Mouse (Mus musculus) forebrain, embryonic 11.5 days (tissue): ENCODE measurements around the gene Sf3b3. TPM values are rescaled to one million over a fixed set of nuclear protein-coding genes. Genes with fewer than 3 reads are reported as not detected.

Experiments used
- ATAC-seq: fragments of 200-750 bp; cut with Nextera tagmentation; replicated peaks from 2 replicates; pipeline ENCODE4 v1.8.0; 2017; ENCODE audit warnings: moderate TSS enrichment; ENCODE audit not compliant: low FRiP score
- DNase-seq: peaks from one replicate; pipeline ENCODE4 v3.0.0-alpha.2; 2017; ENCODE audit warnings: low spot score
- H3K27ac ChIP-seq: fragments of 300-500 bp; sonication (generic); 2 replicates; pipeline ENCODE4 v1.5.1; 2014; ENCODE audit warnings: low read depth, low read length
- H3K27me3 ChIP-seq: fragments of 300-500 bp; sonication (generic); 2 replicates; pipeline ENCODE4 v1.6.1; 2014; ENCODE audit warnings: mild to moderate bottlenecking, low read length, mixed read lengths; ENCODE audit not compliant: control insufficient read depth, insufficient read depth
- H3K36me3 ChIP-seq: fragments of 300-500 bp; sonication (generic); 2 replicates; pipeline ENCODE4 v1.6.1; 2014; ENCODE audit warnings: mild to moderate bottlenecking, low read length, moderate library complexity, mixed read lengths; ENCODE audit not compliant: control insufficient read depth, insufficient read depth
- H3K4me1 ChIP-seq: fragments of 300-500 bp; sonication (generic); replicated peaks from 2 replicates; pipeline ENCODE4 v1.6.1; 2014; ENCODE audit warnings: low read length, mixed read lengths; ENCODE audit not compliant: control insufficient read depth, insufficient read depth
- H3K4me2 ChIP-seq: fragments of 300-500 bp; sonication (generic); 2 replicates; pipeline ENCODE4 v1.6.1; 2014; ENCODE audit warnings: low read depth, mild to moderate bottlenecking, low read length, moderate library complexity, mixed read lengths; ENCODE audit not compliant: severe bottlenecking
- H3K4me3 ChIP-seq: fragments of 300-500 bp; sonication (generic); 2 replicates; pipeline ENCODE4 v1.5.1; 2014; ENCODE audit warnings: low read depth, low read length
- H3K9ac ChIP-seq: fragments of 300-500 bp; sonication (generic); 2 replicates; pipeline ENCODE4 v1.6.1; 2014; ENCODE audit warnings: low read length
- H3K9me3 ChIP-seq: fragments of 300-500 bp; sonication (generic); 2 replicates; pipeline ENCODE4 v1.6.1; 2016; ENCODE audit warnings: low read length, mixed read lengths; ENCODE audit not compliant: control insufficient read depth
- WGBS: fragments of 180-500 bp; shearing (Covaris S2); extraction: QIAGEN DNeasy Blood & Tissue Kit; methylation state at CpG from one replicate; pipeline ENCODE4 v1.1.7; 2014; 5-methylcytosine and 5-hydroxymethylcytosine counted together
- polyA plus RNA-seq: library from polyadenylated mRNA; unstranded; fragments of >200 nt; fragmentation: Nextera tagmentation; extraction: Ambion mirVana; gene quantifications from 2 replicates; pipeline ENCODE4 v1.2.1, GENCODE M21; 2014

The Sf3b3 gene
- polyA plus RNA-seq, 1 experiment from 2014 or later: 231 TPM

- Histone ChIP-seq H3K36me3 (peaks cover 10% of the 10 kb centered on the region; the same call in 1 of the 2 replicates), H3K27me3 (no peaks in the 10 kb centered on the region), H3K4me1 (no peaks in the 10 kb centered on the region), H3K9ac (no peak overlapping the region), H3K4me2 (no peak overlapping the region), H3K27ac (no peak overlapping the region), H3K4me3 (no peak overlapping the region), H3K9me3 (no peaks in the 10 kb centered on the region)
- DNase-seq (no peak), ATAC-seq (no peak)
- 85% methylated on average over 1 of the region's 1 CpGs for whole genome bisulfite sequencing
Measured at GRCm38 (mm10) chr8:110806146-110806545, 40.4 kb downstream of the Sf3b3 start.

DNA sequence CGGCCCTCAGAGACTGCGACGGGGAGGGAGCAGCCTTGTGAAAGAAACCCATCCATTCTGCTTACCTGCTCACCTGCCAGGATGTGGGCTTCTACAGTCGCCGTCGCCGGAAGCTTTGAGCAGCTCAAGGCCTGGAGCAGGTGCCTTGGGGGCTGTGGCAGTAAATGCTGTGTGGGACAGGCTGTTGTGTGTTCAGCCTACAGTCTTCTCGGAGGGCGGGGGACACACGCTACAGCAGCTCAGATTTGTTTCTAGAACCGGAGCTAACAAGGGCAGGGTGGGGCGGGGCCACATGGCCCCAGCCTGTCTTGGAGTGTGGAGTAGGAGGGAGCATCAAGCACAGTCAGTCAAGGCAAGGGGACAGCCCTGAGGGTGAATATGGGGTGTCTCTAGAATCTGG, 40.9 kb downstream of the Sf3b3 start, which contains the start of gene Il34:
Gene Il34 (minus strand): TSS at position 256 of the 400 bp plus-strand sequence.
- H3K4me1 ChIP-seq: no peaks in the 10 kb centered on the region
- DNase-seq (no peak), ATAC-seq (no peak)
- no peak within 1 kb of the TSS for H3K27ac ChIP-seq
- peaks cover 9% of the 10 kb centered on the region; the same call in 1 of the 2 replicates for H3K36me3 ChIP-seq
- H3K4me3 ChIP-seq: no peak within 1 kb of the TSS
- no peaks in the 10 kb centered on the region for H3K27me3 ChIP-seq
- no peak within 1 kb of the TSS for H3K9ac ChIP-seq
- no peak within 1 kb of the TSS for H3K4me2 ChIP-seq
- WGBS: 48% methylated on average over 12 of the region's 12 CpGs
- no peaks in the 10 kb centered on the region for H3K9me3 ChIP-seq

- Histone ChIP-seq H3K9me3 (no peaks in the 10 kb centered on the region), H3K4me3 (no peak overlapping the region), H3K27me3 (no peaks in the 10 kb centered on the region), H3K36me3 (peaks cover 8% of the 10 kb centered on the region; the same call in 1 of the 2 replicates), H3K27ac (no peak overlapping the region), H3K4me1 (no peaks in the 10 kb centered on the region), H3K4me2 (no peak overlapping the region), H3K9ac (no peak overlapping the region)
- WGBS: 82% methylated on average over 3 of the region's 3 CpGs
- ATAC-seq (no peak), DNase-seq (no peak)
Measured at GRCm38 (mm10) chr8:110804825-110805514, 41.6 kb downstream of the Sf3b3 start.

GRCm38 (mm10) chr8:110803856-110804255, 42.7 kb downstream of the Sf3b3 start:
- Histone ChIP-seq H3K4me1 (no peaks in the 10 kb centered on the region), H3K4me3 (no peak overlapping the region), H3K27ac (no peak overlapping the region), H3K36me3 (no peaks in the 10 kb centered on the region; the same call in 1 of the 2 replicates), H3K9ac (no peak overlapping the region), H3K9me3 (no peaks in the 10 kb centered on the region), H3K4me2 (no peak overlapping the region), H3K27me3 (no peaks in the 10 kb centered on the region)
- DNase-seq: no peak
- ATAC-seq: no peak
- 94% methylated on average over 9 of the region's 9 CpGs for WGBS

DNA sequence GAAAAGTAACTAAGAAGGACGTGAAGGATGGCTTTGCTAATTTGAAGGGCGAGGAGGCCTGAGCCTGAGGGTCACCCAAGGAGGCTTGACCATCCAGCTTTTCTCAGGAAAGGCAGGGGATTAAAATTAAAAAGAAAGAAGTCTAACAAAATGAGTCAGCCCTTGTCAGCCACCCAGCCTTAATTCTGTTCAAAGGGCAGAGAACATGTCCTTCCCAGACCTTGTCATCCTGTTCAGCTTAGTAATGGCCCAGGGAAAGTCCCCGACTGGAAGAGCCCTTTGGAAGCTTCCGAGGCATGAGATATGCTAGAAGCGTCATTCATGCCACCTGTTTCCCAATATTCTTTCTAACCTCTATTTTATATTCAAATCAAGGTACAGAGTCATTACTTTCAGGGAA, 43.6 kb downstream of the Sf3b3 start:
- no peak overlapping the region for H3K27ac ChIP-seq
- H3K4me3 ChIP-seq: no peak overlapping the region
- ATAC-seq (no peak), DNase-seq (no peak)
- no peaks in the 10 kb centered on the region for H3K27me3 ChIP-seq
- H3K9me3 ChIP-seq: no peaks in the 10 kb centered on the region
- no peaks in the 10 kb centered on the region for H3K36me3 ChIP-seq
- no peak overlapping the region for H3K9ac ChIP-seq
- 85% methylated on average over 5 of the region's 5 CpGs for WGBS
- no peaks in the 10 kb centered on the region for H3K4me1 ChIP-seq
- no peak overlapping the region for H3K4me2 ChIP-seq

GRCm38 (mm10) chr8:110797086-110797485, 49.5 kb downstream of the Sf3b3 start:
- H3K4me3 ChIP-seq: no peak overlapping the region
- H3K9me3 ChIP-seq: no peaks in the 10 kb centered on the region
- no peak overlapping the region for H3K4me2 ChIP-seq
- WGBS: 96% methylated on average over 8 of the region's 8 CpGs
- H3K9ac ChIP-seq: no peak overlapping the region
- H3K36me3 ChIP-seq: no peaks in the 10 kb centered on the region
- no peak for DNase-seq
- no peaks in the 10 kb centered on the region for H3K27me3 ChIP-seq
- no peaks in the 10 kb centered on the region for H3K4me1 ChIP-seq
- no peak for ATAC-seq
- H3K27ac ChIP-seq: no peak overlapping the region

DNA sequence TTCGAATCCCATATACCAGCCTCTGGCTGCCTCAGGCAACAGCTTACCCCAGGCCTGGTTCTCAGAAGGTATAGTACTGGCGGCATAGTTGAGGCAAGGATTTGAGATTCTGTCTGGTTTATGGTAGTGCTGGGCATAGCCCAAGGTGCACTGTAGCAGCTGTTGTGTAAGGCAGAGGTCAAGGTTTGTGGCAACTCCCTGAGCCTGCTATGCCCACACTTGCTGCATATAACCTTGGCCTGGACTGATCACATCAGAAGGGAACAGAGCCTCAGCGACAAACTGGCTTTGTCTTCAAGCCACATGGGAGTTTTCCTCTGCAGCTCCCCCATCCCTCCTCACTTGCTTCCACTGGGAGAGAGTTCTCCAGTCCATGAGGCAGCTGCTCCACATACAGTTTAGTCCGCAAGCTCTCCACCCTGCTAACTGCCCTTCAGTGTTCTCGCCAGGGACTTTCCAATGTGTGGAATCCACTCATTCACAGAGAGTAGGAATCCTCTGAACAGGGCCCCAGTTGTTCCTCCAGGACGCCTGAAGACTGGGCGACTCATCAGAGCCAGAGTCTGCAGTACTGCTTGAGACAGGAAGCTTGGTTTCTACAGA, 52.1 kb downstream of the Sf3b3 start:
- Histone ChIP-seq H3K27me3 (no peaks in the 10 kb centered on the region), H3K9me3 (no peaks in the 10 kb centered on the region), H3K4me1 (no peaks in the 10 kb centered on the region), H3K9ac (no peak overlapping the region), H3K36me3 (no peaks in the 10 kb centered on the region), H3K4me2 (no peak overlapping the region), H3K4me3 (no peak overlapping the region), H3K27ac (no peak overlapping the region)
- WGBS: 91% methylated on average over 7 of the region's 7 CpGs
- no peak for ATAC-seq
- no peak for DNase-seq

DNA sequence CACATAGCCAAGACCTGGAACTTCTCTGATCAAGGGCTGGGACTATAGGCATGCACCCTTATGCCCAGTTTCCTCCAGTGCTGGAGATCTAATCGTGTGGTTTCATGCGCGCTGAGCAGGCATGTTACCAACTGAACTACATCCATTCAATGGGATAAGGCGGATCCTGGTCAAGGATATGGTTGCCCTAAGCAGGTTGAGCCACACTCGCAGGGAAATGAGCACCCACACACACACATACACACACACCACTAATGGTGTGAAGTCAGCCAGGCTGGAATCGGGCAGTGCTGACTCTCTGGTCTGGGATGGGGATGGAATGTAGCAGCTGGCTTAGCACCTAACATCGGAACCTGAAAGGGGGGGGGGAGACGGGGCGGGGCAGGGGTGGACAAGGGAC, 52.7 kb downstream of the Sf3b3 start:
- no peak overlapping the region for H3K27ac ChIP-seq
- WGBS: 94% methylated on average over 9 of the region's 9 CpGs
- ATAC-seq: no peak

GRCm38 (mm10) chr8:110793511-110793910, 53.1 kb downstream of the Sf3b3 start:
- Histone ChIP-seq H3K9me3 (no peaks in the 10 kb centered on the region), H3K4me1 (no peaks in the 10 kb centered on the region), H3K9ac (no peak overlapping the region), H3K27ac (no peak overlapping the region), H3K27me3 (no peaks in the 10 kb centered on the region), H3K36me3 (no peaks in the 10 kb centered on the region), H3K4me2 (no peak overlapping the region), H3K4me3 (no peak overlapping the region)
- no peak for DNase-seq
- WGBS: 83% methylated on average over 9 of the region's 9 CpGs
- no peak for ATAC-seq

More for the DNA sequence above, 52.7 kb downstream of the Sf3b3 start:
- no peaks in the 10 kb centered on the region for H3K4me1 ChIP-seq
- no peak overlapping the region for H3K9ac ChIP-seq
- no peaks in the 10 kb centered on the region for H3K9me3 ChIP-seq
- no peak overlapping the region for H3K4me2 ChIP-seq
- H3K27me3 ChIP-seq: no peaks in the 10 kb centered on the region
- no peak overlapping the region for H3K4me3 ChIP-seq
- DNase-seq: no peak
- no peaks in the 10 kb centered on the region for H3K36me3 ChIP-seq
